Mouse (Mus musculus) 416B (cell line): ENCODE results near the gene Sit1.
A peak's percentile ranks its signal among the peaks of the same experiment; 100 is the strongest.

Source experiments
- DNase-seq: peaks from one replicate; pipeline ENCODE4 v3.0.0; 2011; ENCODE audit warnings: low read depth

Gene Sit1

GRCm38 (mm10) chr4:43466872-43467271 is 16.7 kb downstream of the Sit1 start:
- DNase-seq, result no peak

- DNase-seq, result no peak
Observed at GRCm38 (mm10) chr4:43465935-43466334, 17.6 kb downstream of the Sit1 start.

GRCm38 (mm10) chr4:43463102-43463501 is 20.4 kb downstream of the Sit1 start:
- no peak for DNase-seq

GRCm38 (mm10) chr4:43457124-43457523 is 26.4 kb downstream of the Sit1 start:
- DNase-seq, result peak; percentile 74

- peak; percentile 84 for DNase-seq
Observed at GRCm38 (mm10) chr4:43456470-43456869, 27.1 kb downstream of the Sit1 start.

- peak; percentile 50 for DNase-seq
Observed at GRCm38 (mm10) chr4:43454041-43454836, 29.3 kb downstream of the Sit1 start, which contains the start of gene Cd72. Gene Cd72 (minus strand): TSS chr4:43454628.

GRCm38 (mm10) chr4:43453413-43453812 is 30.1 kb downstream of the Sit1 start:
- DNase-seq, result no peak

GRCm38 (mm10) chr4:43452315-43452714 is 31.2 kb downstream of the Sit1 start:
- DNase-seq, result no peak

GRCm38 (mm10) chr4:43448554-43448953 is 35.0 kb downstream of the Sit1 start:
- DNase-seq, result no peak

GRCm38 (mm10) chr4:43447251-43447650 is 36.3 kb downstream of the Sit1 start:
- DNase-seq, result no peak

- DNase-seq, result peak; percentile 28
Observed at GRCm38 (mm10) chr4:43443511-43443910, 40.0 kb downstream of the Sit1 start.

- peak; percentile 77 for DNase-seq
Observed at GRCm38 (mm10) chr4:43442456-43443361, 40.8 kb downstream of the Sit1 start.

- DNase-seq, result peak; percentile 99
Observed at GRCm38 (mm10) chr4:43442044-43442443, 41.5 kb downstream of the Sit1 start.

- DNase-seq, result no peak
Observed at GRCm38 (mm10) chr4:43441639-43442038, 41.9 kb downstream of the Sit1 start, which contains the start of gene Tesk1. Gene Tesk1 (plus strand): TSS chr4:43441939.

- DNase-seq, result no peak
Observed at GRCm38 (mm10) chr4:43432832-43433231, 50.7 kb downstream of the Sit1 start.
